ENCODE assay signal across 8 mouse cellular contexts in the genomic region with DNA sequence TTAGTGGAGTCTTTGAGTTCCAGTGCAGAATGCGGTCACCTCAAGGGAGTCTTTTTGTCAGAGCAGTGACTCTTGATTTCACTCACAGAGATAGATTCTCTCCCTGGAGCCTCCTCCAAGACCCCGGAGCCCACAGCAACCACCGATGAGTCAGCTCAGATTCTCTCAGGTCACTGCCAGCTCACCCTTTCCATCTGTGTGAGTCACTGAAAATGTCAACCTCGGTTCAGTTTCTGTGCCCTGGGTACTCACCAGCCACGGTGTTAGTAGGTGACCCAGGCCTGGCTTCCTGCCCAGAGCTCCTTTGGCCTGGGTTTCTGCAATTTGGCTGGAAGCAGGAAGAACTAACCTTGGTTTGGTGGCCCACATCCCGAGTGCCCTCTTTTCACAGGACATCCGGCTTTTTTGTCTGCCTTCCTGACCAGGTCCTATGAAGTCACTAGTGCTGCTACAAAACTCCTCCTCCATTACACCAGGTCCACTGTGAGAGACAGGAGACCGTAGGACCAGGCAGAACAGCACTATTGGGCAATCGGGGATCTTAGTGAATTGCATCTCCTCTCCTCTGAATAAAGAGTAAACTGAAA.
DNase-seq lines count a peak whose midpoint lies in the region; ATAC-seq lines count a peak whose summit lies in the region.
"Had no signal": no experiment of that assay in that cellular context is flagged by ENCODE, and none has a peak within 500 bp of the region (broad histone marks: within the 10 kb centered on the region; RNA-seq: fewer than 3 reads in every experiment).

No protein-coding gene starts in this region.

- peak; percentile 96 for DNase-seq in Muller cell, postnatal 12 days (ENCODE audit: inconsistent ontology term)
- DNase-seq in adrenal gland, postnatal 14 days = peak; percentile 94
- DNase-seq in liver, embryonic 13.5 days = no peak
- peak; percentile 42 to 71 for DNase-seq in urinary bladder, postnatal 36 days (ENCODE audit: low spot score in 2 of 2)
- DNase-seq in right cerebral cortex, adult 2 months (ENCODE audit: low spot score in 2 of 2) = no peak
- no peak for DNase-seq in spleen, postnatal 14 days (ENCODE audit: low spot score in 2 of 2)

- WGBS in heart, embryonic 15.5 days = 55% methylated on average over 9 of the region's 9 CpGs
- 45% methylated on average over 9 of the region's 9 CpGs for WGBS in liver, embryonic 13.5 days (ENCODE audit: insufficient replicate concordance)

- H3K9ac ChIP-seq in heart, embryonic 15.5 days = no peak overlapping the region
- H3K9ac ChIP-seq in liver, embryonic 13.5 days = no peak overlapping the region
- H3K9ac ChIP-seq: embryonic facial prominence, embryonic 12.5 days had no signal

- no peak overlapping the region for H3K4me2 ChIP-seq in heart, embryonic 15.5 days
- no peak overlapping the region for H3K4me2 ChIP-seq in liver, embryonic 13.5 days
- H3K4me2 ChIP-seq: embryonic facial prominence, embryonic 12.5 days had no signal

- H3K36me3 ChIP-seq in heart, embryonic 15.5 days = no peaks in the 10 kb centered on the region
- no peaks in the 10 kb centered on the region for H3K36me3 ChIP-seq in liver, embryonic 13.5 days
- H3K36me3 ChIP-seq: embryonic facial prominence, embryonic 12.5 days had no signal

- no peak overlapping the region for H3K4me3 ChIP-seq in heart, embryonic 15.5 days
- no peak overlapping the region for H3K4me3 ChIP-seq in liver, embryonic 13.5 days (replicated peaks)
- H3K4me3 ChIP-seq: embryonic facial prominence, embryonic 12.5 days had no signal

- ATAC-seq in heart, embryonic 15.5 days (replicated peaks; ENCODE audit: insufficient number of reproducible peaks, insufficient read depth, low FRiP score, low read depth) = 0 out of 2 replicates have a peak, but pooled peaks have one; percentile 56
- ATAC-seq in liver, embryonic 13.5 days (ENCODE audit: low read depth) = peak; percentile 50; the same call in 1 of the 2 replicates

- H3K9me3 ChIP-seq in heart, embryonic 15.5 days (replicated peaks) = no peaks in the 10 kb centered on the region
- H3K9me3 ChIP-seq in liver, embryonic 13.5 days (replicated peaks) = no peaks in the 10 kb centered on the region
- H3K9me3 ChIP-seq: embryonic facial prominence, embryonic 12.5 days had no signal

- no peak overlapping the region for H3K27ac ChIP-seq in heart, embryonic 15.5 days
- H3K27ac ChIP-seq in liver, embryonic 13.5 days = no peak overlapping the region
- H3K27ac ChIP-seq: embryonic facial prominence, embryonic 12.5 days had no signal

- H3K4me1 ChIP-seq in heart, embryonic 15.5 days (replicated peaks) = peaks cover 5% of the 10 kb centered on the region; the same call in 1 of the 2 replicates
- no peaks in the 10 kb centered on the region for H3K4me1 ChIP-seq in liver, embryonic 13.5 days (replicated peaks)

- no peaks in the 10 kb centered on the region for H3K27me3 ChIP-seq in heart, embryonic 15.5 days
- no peaks in the 10 kb centered on the region for H3K27me3 ChIP-seq in liver, embryonic 13.5 days
- H3K27me3 ChIP-seq: embryonic facial prominence, embryonic 12.5 days had no signal

Comparison
In these comparisons a context has a peak if more than half of its experiments do, and no peak if none do; other contexts are left out.
1. DNase-seq: peak in Muller cell, postnatal 12 days (single experiment), adrenal gland, postnatal 14 days (single experiment) and urinary bladder, postnatal 36 days (2 of 2); none in liver, embryonic 13.5 days (single experiment), right cerebral cortex, adult 2 months (0 of 2) and spleen, postnatal 14 days (0 of 2).